Mouse (Mus musculus) liver, embryonic 14.5 days (tissue): ENCODE measurements at regions not wholly inside any gene's neighbourhood (a gene's known extent, or its start where the extent isn't known, plus 50 kb on each side); places are given as distances from the start of the nearest gene placed in this dataset.

ENCODE experiments used
- CTCF ChIP-seq: IDR thresholded peaks from 2 replicates; pipeline ENCODE4 v1.5.1; 2016; ENCODE audit warnings: antibody characterized with exemption, low read depth, control low read depth
- EP300 ChIP-seq: IDR thresholded peaks from 2 replicates; pipeline ENCODE4 v1.6.1; 2016; ENCODE audit warnings: antibody characterized with exemption, low read depth

GRCm38 (mm10) chr17:52177996-52178395 is 344.9 kb upstream of the Satb1 start:
- TF ChIP-seq CTCF (no peak), EP300 (no peak)
